Mouse (Mus musculus) left cerebral cortex, adult 9 months (tissue): ENCODE data around the gene Sirt5.

Source experiments
- DNase-seq, 2 experiments: peaks; one replicate each; pipeline ENCODE4 v3.0.0; 2022; ENCODE audit warnings: low spot score in 2 of 2

Gene Sirt5

GRCm38 (mm10) chr13:43374205-43374604 is 8.9 kb downstream of the Sirt5 start:
- DNase-seq = no peak

DNA sequence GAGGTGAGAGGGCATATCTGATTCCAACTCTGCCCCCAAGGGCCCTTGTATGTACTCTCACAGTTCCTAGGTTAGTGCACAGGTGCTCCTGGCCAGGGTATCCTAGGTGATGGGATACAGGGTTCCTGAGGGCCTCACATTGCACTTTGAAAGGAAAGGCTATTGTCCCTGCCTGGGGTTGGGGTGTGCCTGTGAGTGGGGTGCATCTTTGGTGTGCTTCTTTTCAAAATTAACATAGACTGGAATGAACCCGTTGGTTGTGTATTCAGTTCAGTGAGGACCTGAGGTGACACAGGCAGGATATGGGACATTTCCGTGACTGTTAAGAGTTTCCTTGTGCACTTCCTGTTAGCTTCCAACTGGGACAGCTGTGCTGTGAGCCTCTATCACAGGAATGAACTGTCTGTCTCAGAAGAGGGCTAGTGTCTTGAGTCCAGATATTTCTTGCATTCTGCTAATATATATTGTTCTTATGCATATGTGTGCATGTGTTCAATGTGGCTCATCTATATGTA is 9.7 kb downstream of the Sirt5 start:
- no peak for DNase-seq

GRCm38 (mm10) chr13:43379989-43380388 is 14.7 kb downstream of the Sirt5 start:
- DNase-seq = no peak

- DNase-seq = no peak
Measured at GRCm38 (mm10) chr13:43385321-43385720, 20.0 kb downstream of the Sirt5 start.

DNA sequence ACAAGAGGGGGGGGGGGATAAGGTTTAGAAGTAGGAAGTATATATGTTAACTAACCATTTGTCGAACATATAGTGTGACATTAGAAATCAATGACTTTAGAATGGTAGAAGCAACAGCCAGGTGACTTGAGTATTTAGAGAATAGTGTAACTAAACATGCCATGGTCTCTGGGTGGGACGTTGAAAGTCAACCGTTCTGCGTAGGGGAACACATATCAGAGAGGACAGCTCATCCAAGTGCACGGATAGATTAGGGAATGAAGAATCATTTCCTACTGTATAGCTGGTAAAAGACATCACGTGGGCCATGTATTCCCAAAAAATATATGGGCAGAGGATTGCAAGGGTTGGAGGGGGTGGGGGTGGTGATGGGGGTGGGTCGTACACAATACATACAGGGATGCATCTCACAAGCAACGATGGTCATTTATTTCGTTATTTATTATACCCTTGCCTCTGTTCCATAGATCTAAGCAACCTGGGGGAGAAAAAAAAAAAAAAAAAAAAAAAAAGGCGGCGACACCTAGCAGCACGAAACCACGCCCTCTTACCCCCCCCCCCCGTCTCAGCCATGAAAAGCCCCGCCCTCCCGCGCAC is 32.5 kb downstream of the Sirt5 start:
- no peak for DNase-seq

- peak; percentile 79 to 94 for DNase-seq
Measured at GRCm38 (mm10) chr13:43398297-43399080, 33.2 kb downstream of the Sirt5 start, which contains the start of gene Nol7. Gene Nol7, plus strand, starts transcription at chr13:43398390.

- DNase-seq = no peak
Measured at GRCm38 (mm10) chr13:43399576-43399975, 34.3 kb downstream of the Sirt5 start.

- no peak for DNase-seq
Measured at GRCm38 (mm10) chr13:43412311-43412710, 47.0 kb downstream of the Sirt5 start.

GRCm38 (mm10) chr13:43413611-43414010 is 48.3 kb downstream of the Sirt5 start:
- DNase-seq = no peak

DNA sequence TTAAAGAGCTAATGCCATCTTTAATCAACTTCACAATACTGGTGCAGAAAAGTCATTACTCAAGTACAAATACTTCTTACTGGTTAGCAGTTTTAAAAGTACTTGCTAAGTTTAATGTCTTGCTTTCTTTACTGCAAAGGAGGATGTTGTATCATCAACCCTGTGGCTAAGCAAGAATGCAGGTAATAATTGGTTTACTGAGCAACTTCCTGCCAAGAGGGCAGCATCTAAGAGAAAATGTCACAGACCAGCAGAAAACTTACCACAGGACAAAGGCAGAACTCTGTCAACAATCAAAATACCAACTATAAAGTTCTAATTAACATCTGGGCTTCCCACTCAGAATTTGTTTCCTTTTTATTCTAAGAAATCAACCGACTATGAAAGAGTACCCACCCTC is 50.0 kb downstream of the Sirt5 start:
- no peak for DNase-seq

DNA sequence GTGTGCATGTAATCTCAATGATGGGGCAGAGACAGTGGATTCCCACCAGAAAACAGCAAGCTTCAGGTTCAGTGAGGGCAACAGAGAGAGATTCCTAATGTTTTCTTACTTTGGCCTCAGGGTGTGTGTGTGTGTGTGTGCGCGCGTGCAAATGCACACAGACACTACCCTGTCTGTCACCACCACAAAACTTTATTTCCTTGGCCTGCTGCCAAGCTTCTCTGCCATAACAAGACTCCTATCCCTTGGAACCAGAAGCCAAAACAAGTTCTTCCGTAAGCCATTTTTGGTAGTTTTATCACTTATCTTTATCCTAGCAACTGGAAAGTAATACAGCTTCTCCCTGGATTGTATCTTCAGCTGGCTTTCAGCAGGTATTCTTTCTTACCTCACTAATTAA is 63.1 kb downstream of the Sirt5 start:
- no peak for DNase-seq

DNA sequence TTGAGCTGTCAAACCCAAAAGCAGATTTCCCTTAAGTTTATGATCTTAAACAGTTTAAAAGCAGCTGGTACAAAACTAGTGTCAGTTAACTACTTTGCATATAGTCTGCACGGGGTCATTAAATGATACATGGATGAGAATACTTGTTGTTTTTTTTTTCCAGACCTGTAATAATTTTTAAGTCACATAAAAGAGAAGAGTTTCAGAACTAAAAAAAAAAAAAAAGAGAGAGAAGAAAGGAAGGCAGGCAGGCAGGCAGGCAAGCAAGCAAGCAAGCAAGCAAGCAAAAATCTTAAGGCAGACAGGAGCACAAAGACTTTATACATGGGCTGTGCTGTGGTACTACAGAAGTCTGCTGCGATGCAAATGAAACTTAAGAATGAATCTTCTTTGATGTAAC is 68.1 kb downstream of the Sirt5 start:
- no peak for DNase-seq

DNA sequence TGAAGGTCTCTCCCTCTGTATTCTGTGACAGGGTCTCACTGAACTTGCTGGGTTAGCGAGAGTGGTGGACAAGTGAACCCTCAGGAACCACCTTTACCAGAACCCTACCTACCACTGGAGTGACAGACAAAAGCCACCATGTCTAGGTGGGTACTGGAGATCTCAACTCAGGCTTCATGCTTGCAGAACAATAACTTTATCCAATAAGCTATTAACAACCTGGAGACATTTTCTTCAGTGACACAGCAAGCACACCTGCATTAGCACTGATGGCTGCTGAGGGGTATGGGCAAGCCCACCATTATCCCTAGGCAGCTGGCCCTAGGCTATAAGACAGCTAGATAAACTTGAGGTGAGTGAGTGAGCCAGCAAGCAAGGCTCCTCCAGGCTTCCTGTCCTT is 75.1 kb downstream of the Sirt5 start:
- DNase-seq = no peak

DNA sequence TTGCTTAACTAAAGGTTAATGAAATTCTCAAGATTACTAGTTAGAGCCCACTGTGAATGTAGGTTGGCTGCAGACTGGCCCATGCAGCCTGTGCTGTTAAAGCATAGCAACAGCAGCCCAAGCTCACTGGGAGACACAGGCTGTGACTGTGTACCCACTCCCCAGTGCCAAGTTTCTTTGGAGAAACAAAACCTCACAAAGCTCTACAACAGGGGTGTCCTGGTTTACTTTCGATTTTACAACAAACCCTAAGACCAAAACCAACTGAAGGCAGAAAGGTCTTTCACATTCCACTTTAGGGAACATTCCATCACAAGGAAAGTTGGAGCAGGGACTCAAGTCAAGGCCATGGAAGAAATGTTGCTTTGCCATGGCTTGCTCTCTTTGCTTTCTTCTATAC is 77.3 kb downstream of the Sirt5 start:
- DNase-seq = no peak

DNA sequence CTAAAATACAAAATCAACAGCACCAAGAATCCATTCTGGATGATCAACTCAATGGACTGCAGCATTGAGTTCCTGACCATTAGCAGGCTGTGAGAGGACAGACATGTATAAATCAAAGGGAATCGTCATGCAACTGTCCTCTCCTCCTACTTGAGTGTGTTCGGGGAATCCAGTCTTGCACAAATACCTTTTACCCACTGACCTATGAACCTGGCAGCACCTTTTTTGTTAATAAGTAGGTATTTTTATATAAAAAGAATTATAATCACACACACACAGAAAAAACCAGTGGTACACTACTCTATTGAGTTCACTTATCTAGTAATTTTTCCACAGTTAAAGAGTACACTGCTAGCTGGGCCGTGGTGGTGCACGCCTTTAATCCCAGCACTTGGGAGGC is 78.4 kb downstream of the Sirt5 start:
- DNase-seq = no peak

DNA sequence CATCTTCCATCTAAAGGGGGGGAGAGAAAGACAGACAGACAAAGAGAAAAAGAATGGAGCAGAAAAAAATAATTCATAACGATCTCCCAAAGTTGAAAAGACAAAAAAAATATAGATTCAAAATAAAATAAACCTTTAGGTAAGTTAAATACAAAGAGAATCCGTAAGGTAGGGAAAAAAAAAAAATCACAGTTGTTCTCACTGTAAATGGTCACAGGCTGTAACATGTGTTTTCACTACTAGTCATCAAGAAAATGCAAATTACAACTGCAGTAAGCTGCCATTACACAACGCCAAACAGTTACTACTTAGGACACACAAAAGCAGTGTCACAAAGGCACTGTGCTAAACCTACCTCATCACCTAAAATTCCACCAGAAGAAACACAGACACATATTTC is 79.4 kb downstream of the Sirt5 start:
- DNase-seq = no peak
